Mouse (Mus musculus) ES-E14 (cell line): ENCODE data around the gene Tlr9.

Source experiments
- CHD2 ChIP-seq: IDR thresholded peaks from 2 replicates; pipeline ENCODE4 v1.6.1; 2014; ENCODE audit warnings: mild to moderate bottlenecking, low read depth, low read length, inconsistent platforms
- HCFC1 ChIP-seq: IDR thresholded peaks from 2 replicates; pipeline ENCODE4 v1.6.1; 2012; ENCODE audit warnings: low read length, inconsistent platforms, borderline replicate concordance; ENCODE audit not compliant: insufficient read depth
- MAFK ChIP-seq: IDR thresholded peaks from 2 replicates; pipeline ENCODE4 v1.6.1; 2014; ENCODE audit warnings: mild to moderate bottlenecking, low read depth, low read length, inconsistent platforms; ENCODE audit not compliant: insufficient read depth
- ZC3H11A ChIP-seq: IDR thresholded peaks from 2 replicates; pipeline ENCODE4 v1.6.1; 2012; ENCODE audit warnings: low read depth, mild to moderate bottlenecking, inconsistent platforms, low read length, borderline replicate concordance
- ZNF384 ChIP-seq: IDR thresholded peaks from 2 replicates; pipeline ENCODE4 v1.6.1; 2012; ENCODE audit warnings: low read depth, low read length, inconsistent platforms

DNA sequence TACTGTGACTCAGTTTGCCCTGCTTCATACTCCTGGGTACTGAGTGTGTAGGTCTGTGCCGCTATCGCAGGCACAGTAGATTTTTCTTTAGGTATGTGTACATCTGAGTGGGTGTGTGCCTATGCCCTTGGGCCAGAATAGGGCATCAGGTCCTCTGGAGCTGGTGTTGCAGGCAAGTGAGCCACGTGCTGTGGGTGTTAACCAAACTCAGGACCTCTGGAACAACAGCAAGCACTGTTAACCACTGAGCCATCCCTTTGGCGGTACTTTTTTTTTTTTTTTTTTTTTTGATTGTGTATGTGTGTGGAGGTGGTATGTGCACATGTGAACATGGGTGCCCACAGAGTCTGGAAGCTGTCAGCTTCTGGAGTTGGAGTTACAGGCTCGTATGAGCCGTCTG, 44.6 kb upstream of the Tlr9 start:
- TF ChIP-seq MAFK (no peak), ZNF384 (peak; percentile 78), HCFC1 (no peak), ZC3H11A (no peak), CHD2 (no peak)
